Mouse (Mus musculus) lung, embryonic 16.5 days (tissue): ENCODE measurements around the gene Cyp46a1. TPM values are rescaled to one million over a fixed set of nuclear protein-coding genes. Genes with fewer than 3 reads are reported as not detected.
A peak's percentile ranks its signal among the peaks of the same experiment; 100 is the strongest.

Source experiments
- ATAC-seq: fragments of 200-750 bp; cut with Nextera tagmentation; 2 replicates; pipeline ENCODE4 v1.8.0; 2017; ENCODE audit warnings: low read depth, mild to moderate bottlenecking, moderate library complexity
- H3K27ac ChIP-seq: fragments of 300-500 bp; sonication (generic); 2 replicates; pipeline ENCODE4 v1.5.1; 2014; ENCODE audit warnings: mild to moderate bottlenecking, control low read depth, low read length
- H3K27me3 ChIP-seq: fragments of 300-500 bp; sonication (generic); 2 replicates; pipeline ENCODE4 v1.6.1; 2014; ENCODE audit warnings: low read depth, low read length, mixed read lengths; ENCODE audit not compliant: control insufficient read depth, insufficient read depth
- H3K36me3 ChIP-seq: fragments of 300-500 bp; sonication (generic); 2 replicates; pipeline ENCODE4 v1.6.1; 2014; ENCODE audit warnings: low read length; ENCODE audit not compliant: control insufficient read depth, insufficient read depth
- H3K4me1 ChIP-seq: fragments of 300-500 bp; sonication (generic); replicated peaks from 2 replicates; pipeline ENCODE4 v1.6.1; 2014; ENCODE audit warnings: low read length, mixed read lengths; ENCODE audit not compliant: control insufficient read depth, insufficient read depth
- H3K4me2 ChIP-seq: fragments of 300-500 bp; sonication (generic); 2 replicates; pipeline ENCODE4 v1.6.1; 2014; ENCODE audit warnings: low read depth, low read length, control low read depth
- H3K4me3 ChIP-seq: fragments of 300-500 bp; sonication (generic); 2 replicates; pipeline ENCODE4 v1.5.1; 2014; ENCODE audit warnings: mild to moderate bottlenecking, low read length, control low read depth
- H3K9ac ChIP-seq: fragments of 300-500 bp; sonication (generic); 2 replicates; pipeline ENCODE4 v1.6.1; 2014; ENCODE audit warnings: low read length, control low read depth
- H3K9me3 ChIP-seq: fragments of 300-500 bp; sonication (generic); 2 replicates; pipeline ENCODE4 v1.6.1; 2016; ENCODE audit warnings: low read length; ENCODE audit not compliant: control insufficient read depth
- WGBS: fragments of 180-500 bp; shearing (Covaris S2); extraction: QIAGEN DNeasy Blood & Tissue Kit; methylation state at CpG from one replicate; pipeline ENCODE4 v1.1.7; 2014; 5-methylcytosine and 5-hydroxymethylcytosine counted together
- polyA plus RNA-seq: library from polyadenylated mRNA; unstranded; fragments of >200 nt; fragmentation: Nextera tagmentation; extraction: Ambion mirVana; gene quantifications from 2 replicates; pipeline ENCODE4 v1.2.1, GENCODE M21; 2015

The Cyp46a1 gene
- polyA plus RNA-seq, 1 experiment from 2014 or later: 7.4 TPM

DNA sequence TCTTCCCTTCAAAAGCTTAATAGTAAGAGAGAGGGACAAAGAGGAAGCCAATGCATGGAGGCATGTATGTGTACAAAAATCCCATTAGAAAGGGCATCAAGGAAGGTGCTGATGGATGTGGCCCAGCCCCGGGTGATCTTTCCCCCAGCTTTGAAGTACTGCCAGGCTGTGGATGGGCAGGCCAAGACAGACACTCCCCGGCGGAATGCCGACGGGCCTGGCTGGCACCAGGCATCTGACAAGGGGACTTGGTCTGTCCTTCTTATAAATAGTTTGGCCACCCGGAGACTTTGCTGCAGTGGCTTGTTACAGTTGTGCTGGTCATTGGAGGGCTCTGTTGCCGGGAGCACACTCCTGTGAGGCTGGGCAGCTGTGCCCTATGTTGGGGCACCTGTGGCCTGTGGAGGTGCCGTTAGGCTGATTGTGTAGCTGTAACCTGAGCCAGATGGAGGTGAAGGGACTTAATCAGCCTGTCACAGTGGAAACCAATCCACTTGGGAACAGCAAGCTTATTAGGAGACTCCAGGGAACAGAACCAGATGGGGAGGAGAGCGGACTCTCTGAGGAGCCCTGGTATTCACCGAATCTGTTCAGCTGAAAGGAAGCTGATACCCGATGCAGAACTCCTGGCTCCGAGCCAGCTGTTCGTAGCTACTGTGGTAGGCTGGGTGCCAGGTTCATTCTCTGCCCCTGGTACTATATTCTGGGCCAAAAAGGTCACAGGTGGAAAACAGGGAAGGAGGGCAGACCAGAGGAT, 52.5 kb downstream of the Cyp46a1 start:
- Histone ChIP-seq H3K9me3 (no peaks in the 10 kb centered on the region), H3K4me2 (no peak overlapping the region), H3K27ac (0 out of 2 replicates have a peak overlapping the region, but pooled peaks have one; percentile 27), H3K27me3 (no peaks in the 10 kb centered on the region), H3K4me1 (peaks cover 10% of the 10 kb centered on the region), H3K36me3 (no peaks in the 10 kb centered on the region), H3K9ac (no peak overlapping the region), H3K4me3 (no peak overlapping the region)
- WGBS: 40% methylated on average over 13 of the region's 13 CpGs
- peak; percentile 19; the same call in 1 of the 2 replicates for ATAC-seq

DNA sequence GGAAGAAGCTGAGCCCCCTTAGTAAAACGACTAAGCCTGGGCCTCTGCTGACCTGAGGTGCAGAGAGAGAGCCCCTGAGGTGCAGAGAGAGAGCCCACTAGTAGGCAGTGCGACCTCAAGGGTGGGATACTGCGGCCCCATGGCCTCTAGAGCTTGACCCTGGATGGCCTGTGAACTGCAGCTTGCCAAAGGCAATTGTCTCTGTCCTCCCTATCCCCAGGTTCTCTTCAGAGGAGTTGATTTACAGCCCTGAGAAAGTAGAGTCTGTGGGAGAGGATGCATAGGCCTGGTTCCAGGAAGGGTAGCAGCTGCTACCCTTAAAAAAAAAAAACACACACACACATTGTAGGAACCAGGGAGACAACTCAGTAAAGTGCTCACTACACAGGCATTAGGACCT, 55.5 kb downstream of the Cyp46a1 start:
- no peak overlapping the region for H3K4me3 ChIP-seq

DNA sequence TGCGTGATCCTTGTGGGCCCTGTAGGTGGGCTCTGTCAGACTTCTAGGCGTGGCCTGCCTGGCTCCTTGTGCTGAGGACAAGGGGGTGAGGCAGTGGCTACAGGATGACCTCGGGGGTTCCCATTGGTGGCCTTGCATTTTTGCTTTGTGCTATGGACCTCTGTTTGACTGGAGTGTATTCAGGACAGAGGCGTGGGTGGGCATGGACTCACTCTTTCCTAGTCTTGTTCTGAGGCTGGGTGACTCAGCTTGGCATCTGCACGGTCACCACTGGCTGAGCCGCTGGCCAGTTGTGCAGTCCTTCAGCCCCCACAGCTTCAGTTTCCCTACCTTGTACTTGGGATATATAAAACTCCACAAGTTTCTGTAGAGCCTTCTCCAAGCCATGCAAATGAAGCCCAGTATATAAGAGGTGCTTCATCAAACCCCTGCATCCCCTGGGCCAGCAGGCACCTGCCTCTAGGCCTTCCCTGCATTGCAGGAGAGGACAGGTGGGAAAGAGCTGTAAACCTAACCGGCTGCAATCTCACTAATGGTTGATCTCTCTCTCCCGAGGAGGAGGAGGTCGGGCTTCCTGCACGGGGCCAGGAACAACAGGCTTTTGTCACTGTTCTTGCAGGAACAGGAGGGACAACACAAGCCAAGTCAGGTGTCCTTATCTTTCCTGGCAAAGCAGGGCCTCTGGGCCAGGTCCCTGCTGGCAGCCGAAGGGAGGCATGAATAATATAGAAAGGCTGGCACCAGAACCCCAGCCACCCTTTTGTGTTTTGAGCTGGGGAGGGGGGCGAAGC, 58.3 kb downstream of the Cyp46a1 start:
- H3K4me1 ChIP-seq: peaks cover 20% of the 10 kb centered on the region
- WGBS: 57% methylated on average over 12 of the region's 12 CpGs
- H3K27me3 ChIP-seq: no peaks in the 10 kb centered on the region
- 0 out of 2 replicates have a peak overlapping the region, but pooled peaks have one; percentile 8 for H3K9ac ChIP-seq
- no peak overlapping the region for H3K4me3 ChIP-seq
- ATAC-seq: no peak
- no peaks in the 10 kb centered on the region for H3K9me3 ChIP-seq
- no peak overlapping the region for H3K4me2 ChIP-seq
- no peaks in the 10 kb centered on the region for H3K36me3 ChIP-seq
- 0 out of 2 replicates have a peak overlapping the region, but pooled peaks have one; percentile 7 for H3K27ac ChIP-seq

More for the DNA sequence above, 55.5 kb downstream of the Cyp46a1 start:
- ATAC-seq: no peak
- 49% methylated on average over 3 of the region's 3 CpGs for WGBS
- no peak overlapping the region for H3K27ac ChIP-seq
- no peaks in the 10 kb centered on the region for H3K27me3 ChIP-seq
- H3K36me3 ChIP-seq: no peaks in the 10 kb centered on the region
- no peaks in the 10 kb centered on the region for H3K9me3 ChIP-seq
- peaks cover 28% of the 10 kb centered on the region for H3K4me1 ChIP-seq
- H3K4me2 ChIP-seq: no peak overlapping the region
- no peak overlapping the region for H3K9ac ChIP-seq

DNA sequence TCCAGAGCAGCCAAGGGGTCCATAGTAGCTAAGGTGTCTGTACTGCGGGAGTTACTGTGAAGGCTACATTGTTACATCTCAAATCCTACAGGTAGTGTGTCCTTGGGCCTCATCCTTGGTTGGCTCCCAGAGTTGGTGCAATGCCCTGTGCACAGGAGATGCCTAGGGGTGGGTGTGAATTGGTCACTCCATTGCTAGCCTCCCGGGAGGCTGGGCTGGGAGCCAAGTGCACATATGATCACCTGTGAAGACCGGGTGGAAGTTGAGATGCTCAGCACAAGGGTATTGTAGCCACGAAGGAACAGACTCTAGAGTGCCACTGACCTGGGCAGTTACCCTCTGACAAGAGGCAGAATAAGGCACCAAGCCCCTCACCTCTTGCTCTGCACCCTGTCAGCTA, 58.9 kb downstream of the Cyp46a1 start:
- no peaks in the 10 kb centered on the region for H3K36me3 ChIP-seq
- WGBS: 55% methylated on average over 4 of the region's 4 CpGs
- H3K4me1 ChIP-seq: peaks cover 20% of the 10 kb centered on the region
- no peak overlapping the region for H3K4me3 ChIP-seq
- peak overlapping the region; percentile 66 for H3K27ac ChIP-seq
- H3K4me2 ChIP-seq: no peak overlapping the region
- no peaks in the 10 kb centered on the region for H3K27me3 ChIP-seq
- ATAC-seq: no peak
- H3K9me3 ChIP-seq: no peaks in the 10 kb centered on the region
- H3K9ac ChIP-seq: peak overlapping the region; percentile 38; the same call in 1 of the 2 replicates

DNA sequence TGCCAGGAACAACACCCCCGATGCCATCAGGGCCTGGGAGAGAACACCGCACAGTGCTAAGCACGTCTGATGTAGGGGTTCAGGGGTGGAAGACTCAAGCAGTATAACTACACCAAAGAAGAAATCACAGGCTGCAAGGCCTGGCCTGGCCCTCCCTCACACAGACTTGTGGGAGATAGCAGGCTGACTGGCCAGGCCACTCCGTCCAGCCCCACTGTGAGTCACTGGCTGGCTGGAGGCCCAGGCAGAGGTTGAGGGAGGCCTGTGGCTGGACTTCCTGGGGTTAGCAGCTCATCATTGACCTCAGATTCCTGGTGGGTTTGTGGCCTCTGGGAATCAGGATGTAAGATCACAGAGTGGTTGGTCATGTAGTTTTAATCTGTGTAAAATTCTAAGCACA, 59.5 kb downstream of the Cyp46a1 start:
- H3K27ac ChIP-seq: peak overlapping the region; percentile 66
- H3K27me3 ChIP-seq: no peaks in the 10 kb centered on the region
- no peaks in the 10 kb centered on the region for H3K36me3 ChIP-seq
- WGBS: 61% methylated on average over 4 of the region's 4 CpGs
- peak overlapping the region; percentile 38; the same call in 1 of the 2 replicates for H3K9ac ChIP-seq
- H3K4me2 ChIP-seq: no peak overlapping the region
- peak; percentile 90 for ATAC-seq
- peaks cover 20% of the 10 kb centered on the region for H3K4me1 ChIP-seq
- no peak overlapping the region for H3K4me3 ChIP-seq
- no peaks in the 10 kb centered on the region for H3K9me3 ChIP-seq

DNA sequence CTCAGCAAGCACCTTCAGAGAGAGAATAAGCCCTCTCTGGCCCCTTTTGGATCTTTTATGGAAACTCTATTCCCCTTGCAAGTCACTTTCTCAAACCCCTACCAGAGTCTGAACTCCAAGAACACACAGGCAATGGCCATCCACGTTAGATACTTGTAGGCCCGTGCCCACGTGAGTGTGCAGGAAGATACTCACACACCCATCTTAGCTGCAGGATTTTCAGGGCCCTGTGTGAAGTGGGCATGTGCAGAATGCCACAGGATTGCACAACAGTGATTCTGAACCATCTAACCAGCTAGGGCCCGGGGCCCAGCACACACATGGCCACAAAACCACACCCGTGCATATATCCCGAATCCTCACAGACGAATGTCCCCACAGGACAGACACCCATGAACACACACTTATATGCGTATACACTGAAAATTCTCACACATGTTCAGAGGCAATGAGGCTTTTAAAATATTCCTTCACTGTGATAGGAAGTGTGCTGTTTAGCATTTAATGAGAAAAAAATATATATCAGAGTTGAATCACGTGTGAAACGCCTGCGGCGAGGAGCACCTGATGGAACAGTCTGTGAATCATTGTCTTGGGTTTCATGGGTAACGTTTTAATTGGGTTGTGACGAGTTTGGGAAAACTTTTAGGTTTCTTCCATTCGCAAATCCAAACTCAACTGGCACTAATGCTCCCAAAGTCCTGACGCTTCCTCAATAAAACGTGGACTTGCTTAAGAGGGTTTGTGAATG, 60.5 kb downstream of the Cyp46a1 start:
- Histone ChIP-seq H3K36me3 (no peaks in the 10 kb centered on the region), H3K4me3 (no peak overlapping the region), H3K27ac (no peak overlapping the region), H3K27me3 (no peaks in the 10 kb centered on the region), H3K4me1 (peaks cover 20% of the 10 kb centered on the region), H3K9ac (no peak overlapping the region), H3K4me2 (no peak overlapping the region), H3K9me3 (no peaks in the 10 kb centered on the region)
- no peak for ATAC-seq
- 85% methylated on average over 17 of the region's 17 CpGs for WGBS

DNA sequence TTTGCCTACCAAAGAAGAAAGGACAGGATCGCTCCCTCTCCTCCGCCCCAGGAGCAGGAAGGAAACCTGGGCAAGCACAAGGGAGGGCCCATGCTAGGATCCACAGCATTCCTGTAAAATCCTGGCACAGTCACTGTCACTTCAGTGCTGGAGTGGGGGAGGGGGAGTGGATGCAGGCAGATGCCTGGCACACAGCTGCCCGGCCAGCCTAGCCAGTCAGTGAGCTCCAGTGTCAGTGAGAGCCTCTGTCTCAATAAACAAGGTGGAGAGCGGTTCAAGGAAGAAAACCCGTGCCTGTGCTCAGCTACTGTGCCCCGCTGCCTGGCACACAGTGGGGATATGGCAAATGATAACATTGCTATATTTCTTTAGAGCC, 61.1 kb downstream of the Cyp46a1 start:
- peaks cover 20% of the 10 kb centered on the region for H3K4me1 ChIP-seq

DNA sequence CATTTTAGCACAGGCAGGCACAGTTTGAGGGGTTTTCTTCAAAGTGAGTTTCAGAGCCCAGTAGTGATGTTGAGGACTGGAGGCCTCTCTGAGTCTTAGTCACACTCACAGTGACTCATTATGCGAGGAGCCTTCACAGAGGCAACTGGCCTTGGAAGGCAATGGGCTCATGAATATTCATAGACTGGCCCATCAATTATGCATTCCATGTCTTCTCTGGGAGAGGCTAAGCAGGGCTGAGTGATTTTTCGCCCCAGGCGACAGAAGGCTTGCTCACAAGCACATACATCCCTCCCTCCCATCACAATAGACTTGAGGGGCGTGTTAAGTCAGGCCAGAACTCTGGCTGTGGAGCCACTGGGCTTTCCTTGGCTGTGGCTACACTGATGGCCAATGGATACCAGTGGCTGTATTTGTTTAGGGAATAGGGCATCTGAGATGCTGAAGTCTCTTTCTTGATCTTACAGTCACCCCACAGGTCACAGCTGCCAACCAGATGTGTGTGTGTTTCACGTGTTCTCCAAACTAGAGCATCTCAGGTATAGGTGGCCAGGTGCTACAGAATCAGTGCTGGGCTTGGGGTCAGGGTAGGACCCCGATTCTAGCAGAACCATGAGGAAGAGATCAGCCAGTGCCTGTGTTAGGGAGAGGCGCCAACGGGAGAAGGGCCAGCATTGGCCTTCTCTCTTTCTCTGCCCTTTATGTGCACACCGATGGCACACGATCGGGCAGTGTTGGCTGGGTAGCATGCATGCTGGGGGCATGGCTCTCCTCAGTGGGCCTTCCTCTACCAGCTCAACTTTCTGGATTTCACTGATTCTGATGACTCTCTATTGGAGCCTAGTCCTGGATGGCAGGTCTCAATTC, 62.1 kb downstream of the Cyp46a1 start:
- 84% methylated on average over 11 of the region's 11 CpGs for WGBS
- ATAC-seq: no peak
- no peak overlapping the region for H3K27ac ChIP-seq
- no peak overlapping the region for H3K4me3 ChIP-seq
- no peak overlapping the region for H3K9ac ChIP-seq
- no peaks in the 10 kb centered on the region for H3K27me3 ChIP-seq
- no peaks in the 10 kb centered on the region for H3K36me3 ChIP-seq
- no peak overlapping the region for H3K4me2 ChIP-seq
- peaks cover 20% of the 10 kb centered on the region for H3K4me1 ChIP-seq
- no peaks in the 10 kb centered on the region for H3K9me3 ChIP-seq

More for the DNA sequence above, 61.1 kb downstream of the Cyp46a1 start:
- no peak overlapping the region for H3K27ac ChIP-seq
- H3K4me3 ChIP-seq: no peak overlapping the region
- WGBS: 72% methylated on average over 6 of the region's 6 CpGs
- no peak overlapping the region for H3K9ac ChIP-seq
- no peaks in the 10 kb centered on the region for H3K27me3 ChIP-seq
- no peaks in the 10 kb centered on the region for H3K9me3 ChIP-seq
- ATAC-seq: no peak
- H3K36me3 ChIP-seq: no peaks in the 10 kb centered on the region
- no peak overlapping the region for H3K4me2 ChIP-seq
